Mouse (Mus musculus) adrenal gland, adult 8-10 months (tissue): ENCODE measurements at regions not wholly inside any gene's neighbourhood (a gene's known extent, or its start where the extent isn't known, plus 50 kb on each side); places are given as distances from the start of the nearest gene placed in this dataset.
A peak's percentile ranks its signal among the peaks of the same experiment; 100 is the strongest.

Experiments used
- DNase-seq: peaks from one replicate; pipeline ENCODE4 v3.0.0; 2022

DNA sequence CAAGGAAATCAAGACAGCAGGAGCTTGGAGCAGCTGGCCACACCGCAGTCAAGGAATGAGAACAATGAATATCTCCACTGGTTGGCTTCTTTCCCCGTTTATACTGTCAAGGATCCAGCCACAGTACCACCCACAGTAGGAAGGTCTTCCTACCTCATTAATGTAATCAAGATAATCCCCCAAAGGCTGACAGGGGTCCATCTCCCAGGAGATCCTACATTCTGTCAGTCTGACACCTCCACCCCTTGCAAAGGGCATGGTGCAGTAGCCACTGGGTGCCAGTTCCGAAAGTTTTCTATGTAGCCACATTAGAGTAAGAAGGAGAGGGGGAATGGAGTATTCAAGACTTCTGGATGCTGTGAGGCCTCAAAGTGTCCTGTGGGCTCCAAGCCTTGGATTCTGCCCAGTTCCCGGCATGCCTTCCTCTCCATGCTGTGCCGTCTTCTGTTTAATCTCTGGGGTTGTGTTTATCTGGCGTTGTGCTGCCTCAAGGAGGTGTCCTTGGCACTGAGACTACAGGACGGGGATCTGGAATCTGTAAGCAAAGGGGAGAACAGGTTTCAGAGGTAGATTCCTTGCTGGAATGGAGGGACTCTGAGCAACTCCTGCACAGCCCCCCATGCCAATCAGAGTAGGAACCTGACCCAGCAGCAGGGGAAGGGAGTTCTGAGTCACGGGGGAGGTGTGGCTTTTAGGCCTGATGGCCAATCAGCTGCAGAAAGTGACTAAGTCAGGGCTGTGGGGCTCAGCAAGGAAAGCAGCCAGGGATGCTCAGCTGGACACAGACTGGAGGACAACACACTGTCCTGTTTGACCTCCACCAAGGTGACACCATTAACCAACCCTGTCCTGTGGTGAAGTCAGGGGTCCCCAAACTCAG is 77.3 kb upstream of the Wscd1 start:
- DNase-seq, result peak; percentile 10

DNA sequence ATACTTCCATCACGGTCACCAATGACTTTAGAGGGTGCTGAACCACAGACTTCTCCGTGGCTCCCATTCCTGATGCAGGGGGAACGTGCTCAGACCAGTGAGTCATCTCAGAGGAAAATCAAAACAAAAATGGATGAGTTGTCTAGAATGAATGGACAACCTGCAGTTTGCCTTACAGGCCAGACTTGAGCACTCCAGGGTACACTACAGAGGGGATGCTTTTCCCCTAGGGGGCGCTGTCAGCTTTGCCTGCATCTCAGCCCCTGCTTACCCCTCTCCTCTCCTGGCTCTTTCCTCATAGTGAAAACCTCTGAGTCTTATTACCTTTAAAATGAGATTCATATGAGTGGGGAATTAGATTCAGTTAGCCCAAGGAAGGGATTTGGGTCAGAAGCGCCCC is 75.4 kb upstream of the Wscd1 start:
- DNase-seq, result peak; percentile 36

DNA sequence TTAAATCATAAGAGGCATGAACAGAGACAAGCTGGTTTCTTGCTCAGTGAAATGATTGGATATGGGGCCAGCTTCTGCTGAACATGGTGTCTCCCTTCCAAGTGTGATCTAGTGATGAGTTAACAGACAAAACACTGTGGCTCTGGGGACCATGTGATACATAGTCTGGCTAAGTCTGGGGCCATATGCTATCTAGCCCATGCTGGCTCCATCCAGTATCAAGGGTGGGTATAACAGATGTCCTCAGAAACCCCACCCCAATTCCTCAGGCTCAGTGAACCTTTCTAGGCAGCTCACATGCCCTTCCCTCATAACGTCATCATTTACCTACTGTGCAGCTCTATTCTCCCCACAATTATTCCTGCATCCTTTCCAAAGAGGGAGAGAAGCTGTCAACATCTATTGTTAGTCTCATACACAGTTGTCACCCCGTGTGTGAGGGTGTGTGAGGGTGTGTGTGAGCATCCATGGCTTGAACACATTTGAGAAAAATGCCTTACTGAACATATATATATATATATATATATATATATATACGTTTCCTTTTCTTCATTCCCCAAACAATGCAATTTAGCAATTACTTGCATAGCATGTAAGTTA is 73.9 kb upstream of the Wscd1 start:
- DNase-seq, result no peak

DNA sequence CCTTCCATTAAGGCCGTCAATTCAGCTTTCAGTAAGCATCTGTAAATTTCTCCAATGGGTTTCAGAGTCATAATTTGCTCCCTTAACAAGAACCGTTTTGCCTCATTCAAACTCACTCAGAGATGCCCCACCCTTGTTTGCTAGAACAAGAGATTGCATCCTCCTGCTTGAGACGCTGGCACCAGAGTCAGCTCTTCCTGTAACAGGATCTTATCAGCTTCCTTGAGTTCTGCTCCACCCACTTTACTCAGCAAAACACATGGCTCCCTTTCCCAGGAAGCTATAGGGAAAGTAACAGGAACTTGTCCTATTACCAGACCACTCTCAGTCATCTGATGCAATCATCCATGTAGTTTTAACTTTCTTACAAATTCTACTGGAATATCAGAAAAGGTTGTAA is 52.7 kb upstream of the Wscd1 start:
- DNase-seq, result no peak

DNA sequence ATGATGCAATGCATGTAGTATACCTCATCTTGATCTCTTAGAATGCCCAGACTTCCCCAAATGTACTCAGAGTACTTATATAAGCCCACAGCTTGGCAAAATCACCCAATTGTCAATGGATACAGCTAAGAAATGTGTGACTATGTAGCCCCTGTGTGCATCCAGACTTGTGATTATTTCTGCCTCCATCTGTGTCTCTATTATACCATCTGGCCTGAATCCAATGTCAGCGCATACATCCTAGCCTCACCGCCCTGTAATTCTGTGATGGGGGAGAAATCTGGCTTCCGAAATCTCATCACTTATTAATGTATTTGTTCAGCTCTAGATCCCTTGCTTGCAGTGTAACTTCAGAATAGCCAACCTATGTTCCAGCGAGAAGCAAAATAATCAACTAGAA is 50.9 kb upstream of the Wscd1 start:
- DNase-seq, result no peak
